Mouse (Mus musculus) liver, embryonic 11.5 days (tissue): Measurements from ENCODE around the gene Myog. TPM values are rescaled to one million over a fixed set of nuclear protein-coding genes. Genes with fewer than 3 reads are reported as not detected.
"Not testable (repeated sequence)": the region's sequence is repeated elsewhere in the genome, so short reads cannot be mapped to it uniquely, and the experiment has no call there.

Experiments used
- ATAC-seq: fragments of 200-750 bp; cut with Nextera tagmentation; replicated peaks from 2 replicates; pipeline ENCODE4 v1.8.0; 2017; ENCODE audit warnings: moderate number of reproducible peaks, mild to moderate bottlenecking, moderate TSS enrichment, moderate library complexity; ENCODE audit not compliant: low FRiP score
- DNase-seq: peaks from one replicate; pipeline ENCODE4 v3.0.0-alpha.2; 2017; ENCODE audit warnings: low spot score
- H3K27ac ChIP-seq: fragments of 300-500 bp; sonication (generic); 2 replicates; pipeline ENCODE4 v1.5.1; 2014; ENCODE audit warnings: mild to moderate bottlenecking, low read depth, low read length, control low read depth
- H3K27me3 ChIP-seq: fragments of 300-500 bp; sonication (generic); replicated peaks from 2 replicates; pipeline ENCODE4 v1.6.1; 2014; ENCODE audit warnings: low read length, mixed read lengths; ENCODE audit not compliant: control insufficient read depth, insufficient read depth
- H3K36me3 ChIP-seq: fragments of 300-500 bp; sonication (generic); 2 replicates; pipeline ENCODE4 v1.6.1; 2014; ENCODE audit warnings: mild to moderate bottlenecking, low read length, moderate library complexity, mixed read lengths; ENCODE audit not compliant: control insufficient read depth, insufficient read depth
- H3K4me1 ChIP-seq: fragments of 300-500 bp; sonication (generic); replicated peaks from 2 replicates; pipeline ENCODE4 v1.6.1; 2014; ENCODE audit warnings: low read length, mixed read lengths; ENCODE audit not compliant: control insufficient read depth, insufficient read depth
- H3K4me2 ChIP-seq: fragments of 300-500 bp; sonication (generic); 2 replicates; pipeline ENCODE4 v1.6.1; 2014; ENCODE audit warnings: mild to moderate bottlenecking, control low read depth, moderate library complexity
- H3K4me3 ChIP-seq: fragments of 300-500 bp; sonication (generic); 2 replicates; pipeline ENCODE4 v1.5.1; 2014; ENCODE audit warnings: low read depth, low read length, control low read depth
- H3K9ac ChIP-seq: fragments of 300-500 bp; sonication (generic); 2 replicates; pipeline ENCODE4 v1.6.1; 2014; ENCODE audit warnings: low read depth, low read length, control low read depth
- H3K9me3 ChIP-seq: fragments of 300-500 bp; sonication (generic); 2 replicates; pipeline ENCODE4 v1.6.1; 2016; ENCODE audit warnings: low read length, inconsistent platforms, mixed read lengths; ENCODE audit not compliant: control insufficient read depth
- WGBS: fragments of 180-500 bp; shearing (Covaris S2); extraction: QIAGEN DNeasy Blood & Tissue Kit; methylation state at CpG from one replicate; pipeline ENCODE4 v1.1.7; 2014; 5-methylcytosine and 5-hydroxymethylcytosine counted together
- polyA plus RNA-seq: library from polyadenylated mRNA; unstranded; fragments of >200 nt; fragmentation: Nextera tagmentation; extraction: Ambion mirVana; gene quantifications from 2 replicates; pipeline ENCODE4 v1.2.1, GENCODE M21; 2014

Gene Myog
- polyA plus RNA-seq, 1 experiment from 2014 or later, result 5.2 TPM

DNA sequence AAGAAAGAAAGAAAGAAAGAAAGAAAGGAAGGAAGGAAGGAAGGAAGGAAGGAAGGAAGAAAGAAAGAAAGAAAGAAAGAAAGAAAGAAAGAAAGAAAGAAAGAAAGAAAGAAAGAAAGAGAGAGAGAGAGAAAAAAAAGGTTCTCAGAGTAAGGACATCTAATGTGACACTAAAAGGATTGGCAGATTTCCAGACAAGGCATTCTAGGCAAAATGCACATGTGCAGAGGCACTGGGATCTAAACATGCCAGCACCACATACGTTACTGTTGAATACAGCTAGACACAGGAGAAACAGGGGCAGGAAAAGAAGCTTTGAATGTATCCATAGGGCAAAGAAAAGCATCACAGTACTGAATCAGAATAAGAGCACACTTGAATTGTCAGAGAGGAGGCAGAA is 40.1 kb upstream of the Myog start:
- H3K4me3 ChIP-seq, H3K27me3 ChIP-seq, H3K4me2 ChIP-seq, H3K9me3 ChIP-seq, H3K27ac ChIP-seq, H3K9ac ChIP-seq, ATAC-seq, H3K36me3 ChIP-seq, H3K4me1 ChIP-seq, DNase-seq: not testable (repeated sequence)
- 62% methylated on average over 1 of the region's 1 CpGs for WGBS

DNA sequence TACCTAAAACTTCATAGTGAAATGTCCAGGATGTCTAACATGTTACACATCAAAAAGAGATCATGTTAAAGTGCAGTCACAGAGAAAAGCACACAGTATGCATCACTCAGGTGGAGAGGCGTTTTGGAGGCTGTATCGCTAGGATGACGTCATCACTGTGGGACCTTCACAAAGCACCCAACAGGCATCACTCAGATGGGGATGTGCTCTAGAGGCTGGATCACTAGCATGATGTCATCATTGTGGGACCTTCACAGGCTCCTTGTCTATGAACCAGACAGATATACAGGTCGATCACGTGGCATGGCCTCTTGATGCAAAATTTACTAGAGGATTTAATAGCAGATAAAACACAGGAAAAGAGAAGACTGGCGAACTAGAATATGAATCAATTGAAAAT is 25.4 kb upstream of the Myog start:
- H3K4me1 ChIP-seq, result no peaks in the 10 kb centered on the region
- no peaks in the 10 kb centered on the region for H3K27me3 ChIP-seq
- WGBS, result 85% methylated on average over 6 of the region's 6 CpGs
- H3K27ac ChIP-seq, result no peak overlapping the region
- H3K36me3 ChIP-seq, result no peaks in the 10 kb centered on the region
- no peak overlapping the region for H3K4me3 ChIP-seq
- no peak overlapping the region for H3K4me2 ChIP-seq
- no peaks in the 10 kb centered on the region for H3K9me3 ChIP-seq
- ATAC-seq, result no peak
- no peak for DNase-seq
- H3K9ac ChIP-seq, result no peak overlapping the region

DNA sequence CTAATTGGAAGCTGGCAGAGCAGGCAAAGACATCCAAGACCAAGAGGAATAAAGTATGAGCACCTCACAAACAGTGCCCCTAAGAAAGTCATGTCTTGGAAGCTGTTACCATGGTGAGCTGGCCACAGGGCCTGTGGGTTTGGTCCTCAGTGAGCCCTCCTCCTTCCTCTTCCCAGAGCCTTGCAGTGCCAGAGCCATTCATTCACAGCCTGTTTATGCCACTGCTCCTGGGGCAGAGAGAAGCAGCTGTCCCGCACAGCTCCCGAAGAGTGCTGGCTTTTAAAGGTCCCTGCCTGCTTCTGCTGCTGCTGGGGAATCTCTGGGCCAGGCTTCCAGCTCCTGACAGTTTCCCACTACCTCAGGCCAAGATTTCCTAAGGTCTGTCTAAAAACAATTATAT is 24.0 kb upstream of the Myog start:
- whole genome bisulfite sequencing, result 65% methylated on average over 2 of the region's 2 CpGs
- no peaks in the 10 kb centered on the region for H3K4me1 ChIP-seq
- no peak for ATAC-seq
- no peaks in the 10 kb centered on the region for H3K27me3 ChIP-seq
- no peaks in the 10 kb centered on the region for H3K9me3 ChIP-seq
- H3K4me2 ChIP-seq, result no peak overlapping the region
- DNase-seq, result no peak
- no peak overlapping the region for H3K9ac ChIP-seq
- no peaks in the 10 kb centered on the region for H3K36me3 ChIP-seq
- no peak overlapping the region for H3K27ac ChIP-seq
- H3K4me3 ChIP-seq, result no peak overlapping the region

DNA sequence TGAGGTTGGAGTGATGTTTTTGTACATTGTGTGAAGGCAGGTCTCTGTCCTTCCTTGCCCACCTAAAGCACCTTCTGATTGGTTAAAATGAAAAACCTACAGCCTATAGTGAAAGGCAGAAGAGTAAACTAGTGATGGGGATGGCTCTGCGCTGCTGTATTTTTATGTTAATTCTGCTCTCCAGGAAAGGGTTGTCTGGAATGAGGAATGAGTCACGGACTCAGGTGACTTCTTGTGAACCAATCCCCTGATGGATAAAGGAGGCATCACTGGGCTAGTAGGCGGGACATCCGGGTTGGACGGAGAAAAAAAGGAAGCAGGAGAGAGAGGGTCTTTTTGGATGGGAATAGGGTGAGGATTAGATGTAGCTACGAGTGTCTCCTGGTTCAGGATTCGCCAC is 19.8 kb upstream of the Myog start:
- Histone ChIP-seq H3K4me2 (no peak overlapping the region), H3K36me3 (no peaks in the 10 kb centered on the region), H3K9ac (no peak overlapping the region), H3K4me3 (no peak overlapping the region), H3K27ac (no peak overlapping the region), H3K4me1 (no peaks in the 10 kb centered on the region), H3K9me3 (no peaks in the 10 kb centered on the region), H3K27me3 (no peaks in the 10 kb centered on the region)
- ATAC-seq (no peak), DNase-seq (no peak)
- 70% methylated on average over 7 of the region's 7 CpGs for WGBS

DNA sequence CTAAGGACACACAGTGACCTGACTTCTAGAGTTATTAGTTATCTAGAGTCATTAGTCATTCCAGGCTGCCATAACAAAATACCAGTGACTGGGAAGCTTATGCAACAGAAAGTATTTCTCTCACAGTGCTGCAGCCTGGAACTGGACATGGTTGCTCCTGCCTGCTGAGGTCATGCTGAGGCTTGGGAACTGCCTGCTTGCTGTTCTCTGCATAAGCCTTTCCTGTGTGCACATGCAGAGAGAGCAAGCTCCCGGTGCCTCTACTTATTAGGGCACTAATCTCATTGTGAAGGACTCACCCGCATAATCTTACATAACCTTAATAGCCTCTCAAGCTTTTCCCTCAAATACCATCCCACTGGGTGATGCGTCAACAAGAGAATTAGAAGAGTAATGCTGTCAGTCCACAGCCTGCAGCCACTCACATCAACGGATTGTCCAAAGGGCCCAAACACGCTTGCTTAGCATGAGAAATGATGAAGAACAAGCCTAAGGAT is 17.0 kb upstream of the Myog start:
- WGBS, result 73% methylated on average over 5 of the region's 5 CpGs
- ATAC-seq, result no peak
- H3K4me3 ChIP-seq, result no peak overlapping the region

DNA sequence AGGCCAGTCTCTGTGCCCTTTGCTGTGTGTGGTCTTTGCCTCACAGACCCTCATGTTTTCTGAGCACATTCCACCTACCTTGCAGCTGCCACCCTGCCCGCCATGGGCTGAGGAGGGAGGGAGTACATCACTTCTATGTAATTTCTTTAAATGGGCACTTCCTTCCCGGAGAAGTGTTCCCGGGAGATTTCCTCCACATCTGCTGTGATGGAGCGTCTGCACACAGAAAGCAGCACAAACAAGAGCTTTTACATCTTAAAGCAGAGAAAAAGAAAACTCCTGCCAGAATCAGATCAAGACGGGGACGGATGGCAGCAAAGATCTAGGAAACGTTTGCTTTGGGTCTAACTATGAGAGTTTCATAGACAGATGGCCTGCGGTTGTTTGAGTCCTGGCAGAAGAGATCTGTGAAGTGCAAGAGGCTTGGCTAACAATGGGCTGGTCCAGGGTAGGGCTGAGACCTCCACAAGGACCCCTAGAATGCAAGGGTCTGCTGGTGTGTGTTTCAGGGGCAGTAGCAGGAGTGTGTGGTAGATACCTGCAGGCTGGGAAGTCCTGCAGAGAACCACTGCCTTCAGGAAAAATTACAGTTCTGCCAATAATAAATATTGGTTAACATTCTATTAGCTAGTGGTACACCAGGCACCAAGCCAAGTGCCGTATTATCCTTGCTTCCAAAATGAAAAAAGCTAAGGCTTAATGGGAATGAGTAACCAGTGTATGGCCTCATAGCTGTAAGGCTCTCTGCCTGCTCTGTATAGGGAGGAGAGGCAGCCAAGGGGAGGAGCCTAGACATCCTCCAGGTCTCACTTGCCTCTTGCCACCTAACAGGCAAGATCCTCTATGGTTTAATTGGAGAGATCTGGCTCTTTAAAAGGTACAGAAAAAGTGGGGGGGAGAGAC is 16.0 kb upstream of the Myog start:
- Histone ChIP-seq H3K4me3 (no peak overlapping the region), H3K4me1 (no peaks in the 10 kb centered on the region), H3K27me3 (no peaks in the 10 kb centered on the region; the same call in 1 of the 2 replicates), H3K27ac (no peak overlapping the region), H3K9me3 (no peaks in the 10 kb centered on the region), H3K36me3 (no peaks in the 10 kb centered on the region), H3K9ac (no peak overlapping the region), H3K4me2 (no peak overlapping the region)
- ATAC-seq (no peak), DNase-seq (no peak)
- WGBS, result 66% methylated on average over 9 of the region's 9 CpGs

More for the DNA sequence above, 17.0 kb upstream of the Myog start:
- H3K4me1 ChIP-seq, result no peaks in the 10 kb centered on the region
- no peaks in the 10 kb centered on the region for H3K9me3 ChIP-seq
- no peaks in the 10 kb centered on the region; the same call in 1 of the 2 replicates for H3K27me3 ChIP-seq
- no peak overlapping the region for H3K9ac ChIP-seq
- H3K36me3 ChIP-seq, result no peaks in the 10 kb centered on the region
- H3K27ac ChIP-seq, result no peak overlapping the region
- H3K4me2 ChIP-seq, result no peak overlapping the region
- no peak for DNase-seq

DNA sequence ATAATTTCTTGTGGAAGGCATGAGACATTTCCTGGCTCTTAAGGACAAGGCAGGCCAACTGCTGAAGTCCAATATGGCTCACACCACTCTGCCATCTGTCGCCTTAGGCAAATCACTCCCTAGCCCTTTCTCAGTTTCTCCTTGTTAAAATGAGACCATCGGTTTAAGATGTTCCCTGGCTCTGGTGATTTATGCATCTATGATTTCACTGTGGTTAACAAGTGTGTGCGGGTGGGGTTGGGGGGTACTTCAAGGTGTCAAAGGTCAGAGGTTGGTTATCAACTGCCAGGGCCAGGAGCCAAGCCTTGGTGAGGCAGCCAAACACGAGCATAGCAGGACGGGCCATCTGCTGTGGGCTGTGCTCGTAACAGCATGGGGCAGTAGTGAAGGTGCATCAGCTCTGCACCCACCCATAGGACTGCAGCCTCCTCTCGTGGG is 15.3 kb upstream of the Myog start:
- Histone ChIP-seq H3K27me3 (no peaks in the 10 kb centered on the region; the same call in 1 of the 2 replicates), H3K4me2 (no peak overlapping the region), H3K27ac (no peak overlapping the region), H3K9me3 (no peaks in the 10 kb centered on the region), H3K36me3 (no peaks in the 10 kb centered on the region), H3K9ac (no peak overlapping the region), H3K4me1 (no peaks in the 10 kb centered on the region), H3K4me3 (no peak overlapping the region)
- no peak for ATAC-seq
- WGBS, result 73% methylated on average over 7 of the region's 7 CpGs
- DNase-seq, result no peak

DNA sequence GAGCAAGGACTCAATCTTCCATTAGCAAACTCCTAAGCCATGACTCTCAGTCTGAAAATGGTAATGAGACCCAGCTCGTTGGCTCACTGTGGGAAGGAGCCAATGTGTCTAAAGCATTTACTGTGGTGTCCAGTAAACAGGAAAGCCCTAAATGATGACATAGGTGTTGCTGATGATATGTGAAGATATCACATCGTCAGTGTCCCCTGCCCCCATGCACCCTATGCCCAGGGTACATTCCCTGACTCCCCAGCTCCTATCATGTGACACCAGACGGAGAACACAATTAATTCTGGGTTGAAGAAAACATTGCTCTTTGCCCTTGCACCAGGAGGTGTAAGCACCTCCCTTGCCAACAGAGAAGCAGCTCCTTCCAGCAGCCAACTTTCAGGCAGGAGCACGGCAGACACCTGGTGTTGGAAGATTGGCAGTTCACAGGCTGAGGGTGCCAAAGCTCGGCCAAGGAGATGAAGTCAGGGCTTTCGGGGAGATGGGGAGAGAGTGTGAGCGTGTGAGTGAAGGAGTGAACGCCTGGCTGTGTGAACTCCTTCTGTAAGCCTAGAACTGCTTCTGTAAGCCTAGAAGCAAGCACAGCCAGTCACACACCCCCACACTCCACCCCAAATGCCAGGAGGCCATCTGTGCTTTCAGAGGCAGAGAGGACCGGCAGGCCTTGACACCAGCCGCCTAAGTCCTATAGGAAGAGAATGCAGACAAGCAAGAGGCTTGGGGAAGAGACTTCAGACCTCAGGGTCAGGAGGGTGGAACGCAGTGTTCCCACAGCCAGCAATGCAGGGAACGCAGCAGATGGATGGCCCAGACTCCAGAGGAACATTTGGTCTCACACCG is 13.9 kb upstream of the Myog start:
- Histone ChIP-seq H3K4me1 (no peaks in the 10 kb centered on the region), H3K4me3 (no peak overlapping the region), H3K27me3 (no peaks in the 10 kb centered on the region; the same call in 1 of the 2 replicates), H3K9ac (no peak overlapping the region), H3K36me3 (no peaks in the 10 kb centered on the region), H3K4me2 (no peak overlapping the region), H3K9me3 (no peaks in the 10 kb centered on the region), H3K27ac (no peak overlapping the region)
- ATAC-seq, result no peak
- no peak for DNase-seq
- WGBS, result 75% methylated on average over 13 of the region's 13 CpGs
